Mouse (Mus musculus) forebrain, embryonic 10.5 days (tissue): Measurements from ENCODE around the gene Gm12800. TPM values are rescaled to one million over a fixed set of nuclear protein-coding genes. Genes with fewer than 3 reads are reported as not detected.
"Not testable (repeated sequence)": the region's sequence is repeated elsewhere in the genome, so short reads cannot be mapped to it uniquely, and the experiment has no call there.

Source experiments
- DNase-seq: peaks from one replicate; pipeline ENCODE4 v3.0.0-alpha.2; 2017; ENCODE audit warnings: low spot score; ENCODE audit errors: extremely low spot score
- H3K27ac ChIP-seq: fragments of 300-500 bp; sonication (generic); 2 replicates; pipeline ENCODE4 v1.5.1; 2016; ENCODE audit warnings: mild to moderate bottlenecking
- H3K27me3 ChIP-seq: fragments of 300-500 bp; sonication (generic); 2 replicates; pipeline ENCODE4 v1.6.1; 2016; ENCODE audit warnings: mild to moderate bottlenecking; ENCODE audit not compliant: poor library complexity, severe bottlenecking
- H3K36me3 ChIP-seq: fragments of 300-500 bp; sonication (generic); replicated peaks from 2 replicates; pipeline ENCODE4 v1.6.1; 2016; ENCODE audit warnings: mild to moderate bottlenecking, moderate library complexity
- H3K4me1 ChIP-seq: fragments of 300-500 bp; sonication (generic); 2 replicates; pipeline ENCODE4 v1.6.1; 2016
- H3K4me3 ChIP-seq: fragments of 300-500 bp; sonication (generic); 2 replicates; pipeline ENCODE4 v1.5.1; 2016; ENCODE audit warnings: mild to moderate bottlenecking, moderate library complexity
- H3K9me3 ChIP-seq: fragments of 300-500 bp; sonication (generic); 2 replicates; pipeline ENCODE4 v1.6.1; 2016; ENCODE audit warnings: mild to moderate bottlenecking, moderate library complexity
- WGBS: fragments of 180-500 bp; shearing (Covaris S2); methylation state at CpG from one replicate; pipeline ENCODE4 v1.1.7; 2016; 5-methylcytosine and 5-hydroxymethylcytosine counted together
- polyA plus RNA-seq: library from polyadenylated mRNA; unstranded; fragments of >200 nt; fragmentation: Nextera tagmentation; extraction: Ambion mirVana; gene quantifications from 2 replicates; pipeline ENCODE4 v1.2.1, GENCODE M21; 2016

Gm12800 gene
- not detected in 2 replicates for polyA plus RNA-seq

DNA sequence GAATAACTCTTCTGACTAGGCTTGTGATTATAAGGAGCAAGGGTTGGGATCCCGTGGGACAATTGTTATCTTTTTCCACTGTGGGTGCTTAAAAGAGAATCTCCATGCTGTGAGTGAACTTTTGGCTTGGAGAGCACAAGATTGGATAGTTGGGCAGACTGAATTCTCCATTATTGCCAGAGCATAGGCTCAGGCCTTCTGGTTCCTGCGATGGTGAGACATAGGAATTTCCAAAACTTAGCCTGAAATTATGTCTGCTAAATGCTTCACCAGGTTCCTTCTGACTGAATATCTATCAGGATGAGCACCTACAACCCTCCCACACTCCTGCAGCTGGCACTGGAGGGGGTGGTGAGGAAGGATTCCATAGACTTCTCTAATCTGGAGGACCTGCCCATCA is at the start of gene Gm12800:
Gene Gm12800 (plus strand): TSS at position 301 of the 400 bp plus-strand sequence.
- H3K4me3 ChIP-seq, H3K9me3 ChIP-seq, H3K36me3 ChIP-seq, DNase-seq, H3K27me3 ChIP-seq, H3K27ac ChIP-seq, H3K4me1 ChIP-seq: not testable (repeated sequence)
- WGBS: 94% methylated on average over 2 of the region's 2 CpGs

DNA sequence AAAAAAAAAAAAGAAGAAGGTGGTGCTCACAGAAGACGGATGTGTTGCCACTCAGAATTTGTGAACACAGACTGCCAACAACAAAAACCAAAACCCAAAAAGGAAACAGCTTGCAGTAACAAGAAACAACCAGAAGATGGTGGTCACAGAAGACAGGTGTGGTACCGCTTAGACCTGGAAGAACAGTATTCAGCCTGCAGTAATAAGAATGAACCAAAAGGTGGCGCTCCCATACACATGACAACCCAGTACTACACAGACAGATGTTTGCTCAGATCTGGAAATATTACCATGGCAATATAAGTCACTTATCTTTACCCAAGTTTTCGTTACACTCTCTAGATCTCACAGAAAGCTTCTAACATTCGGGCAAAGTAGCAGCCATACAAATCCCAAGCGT is 48.0 kb upstream of the Gm12800 start:
- DNase-seq: no peak
- Histone ChIP-seq H3K9me3 (no peaks in the 10 kb centered on the region), H3K4me1 (no peaks in the 10 kb centered on the region), H3K27me3 (no peaks in the 10 kb centered on the region), H3K27ac (no peak overlapping the region), H3K36me3 (no peaks in the 10 kb centered on the region), H3K4me3 (no peak overlapping the region)
- WGBS: 47% methylated on average over 6 of the region's 6 CpGs

DNA sequence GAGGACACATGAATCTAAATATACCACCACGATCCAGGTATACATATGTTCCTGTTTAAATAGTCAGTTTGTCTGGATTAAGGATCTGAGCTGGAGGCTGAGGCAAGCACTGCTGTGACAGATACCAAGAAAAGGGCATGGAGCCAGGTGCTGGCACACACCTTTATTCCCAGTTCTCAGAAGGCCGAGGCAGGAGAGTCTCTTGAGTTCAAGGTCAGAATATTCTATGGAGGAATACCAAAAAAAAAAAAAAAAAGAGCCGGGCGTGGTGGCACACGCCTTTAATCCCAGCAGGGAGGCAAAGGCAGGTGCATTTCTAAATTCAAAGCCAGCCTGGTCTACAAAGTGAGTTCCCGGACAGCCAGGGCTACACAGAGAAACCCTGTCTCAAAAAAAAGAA is 46.6 kb upstream of the Gm12800 start:
- Histone ChIP-seq H3K36me3 (no peaks in the 10 kb centered on the region), H3K27me3 (no peaks in the 10 kb centered on the region), H3K9me3 (no peaks in the 10 kb centered on the region), H3K27ac (no peak overlapping the region), H3K4me1 (no peaks in the 10 kb centered on the region), H3K4me3 (no peak overlapping the region)
- DNase-seq: no peak
- 87% methylated on average over 6 of the region's 6 CpGs for WGBS

GRCm38 (mm10) chr4:101872031-101872430 is 36.9 kb upstream of the Gm12800 start:
- H3K4me1 ChIP-seq, H3K36me3 ChIP-seq, DNase-seq, H3K27me3 ChIP-seq, H3K27ac ChIP-seq, H3K9me3 ChIP-seq, H3K4me3 ChIP-seq: not testable (repeated sequence)
- WGBS: 72% methylated on average over 2 of the region's 2 CpGs

GRCm38 (mm10) chr4:101875687-101876086 is 33.2 kb upstream of the Gm12800 start:
- not testable (repeated sequence) for H3K27me3 ChIP-seq, H3K4me1 ChIP-seq, H3K9me3 ChIP-seq, H3K36me3 ChIP-seq, H3K4me3 ChIP-seq, DNase-seq, H3K27ac ChIP-seq
- WGBS: 85% methylated on average over 15 of the region's 15 CpGs

DNA sequence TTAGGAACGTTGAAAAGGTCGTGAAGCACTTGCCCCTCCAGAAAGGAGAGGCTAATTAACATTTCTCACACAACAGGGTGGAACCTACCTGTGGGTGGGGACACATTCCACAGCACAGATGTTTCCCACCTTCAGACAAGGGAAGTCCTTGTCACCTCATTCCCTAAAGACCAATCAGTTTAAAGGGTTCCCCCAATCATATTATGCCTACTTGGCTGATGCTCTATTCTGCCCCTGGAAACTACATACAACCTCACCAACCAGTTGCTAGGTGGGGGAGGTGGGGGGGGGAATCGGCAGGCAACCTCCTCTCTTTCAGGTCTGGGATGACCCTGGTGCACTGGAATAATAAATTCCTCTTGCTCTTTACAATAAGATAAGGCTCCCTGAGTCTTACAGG is 25.3 kb upstream of the Gm12800 start:
- no peaks in the 10 kb centered on the region for H3K36me3 ChIP-seq
- WGBS: 52% methylated on average over 3 of the region's 3 CpGs
- no peaks in the 10 kb centered on the region for H3K4me1 ChIP-seq
- peaks cover 4% of the 10 kb centered on the region; the same call in 1 of the 2 replicates for H3K9me3 ChIP-seq
- no peak overlapping the region for H3K27ac ChIP-seq
- H3K27me3 ChIP-seq: no peaks in the 10 kb centered on the region
- no peak for DNase-seq
- H3K4me3 ChIP-seq: no peak overlapping the region

DNA sequence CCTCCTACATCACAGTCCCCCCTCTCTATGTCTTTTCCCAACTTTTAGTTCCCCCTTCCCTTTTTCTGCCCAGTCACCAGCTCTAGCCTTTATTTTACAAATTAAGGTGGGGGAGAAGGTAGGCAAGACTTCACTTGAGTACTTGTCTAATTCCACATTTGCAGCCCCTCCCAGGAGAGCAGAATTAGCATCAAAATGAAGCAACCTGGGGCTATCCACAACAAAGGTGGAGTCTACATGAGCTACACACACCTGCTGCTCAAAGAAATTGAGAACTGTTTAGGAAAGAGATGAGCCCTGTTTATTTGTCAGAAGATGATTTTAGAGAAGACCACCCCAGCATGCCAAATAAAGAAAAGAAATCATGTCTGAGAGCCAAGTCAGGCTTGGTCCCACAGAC is 19.5 kb upstream of the Gm12800 start:
- Histone ChIP-seq H3K9me3 (peaks cover 4% of the 10 kb centered on the region; the same call in 1 of the 2 replicates), H3K27me3 (no peaks in the 10 kb centered on the region), H3K27ac (no peak overlapping the region), H3K36me3 (no peaks in the 10 kb centered on the region), H3K4me3 (no peak overlapping the region), H3K4me1 (no peaks in the 10 kb centered on the region)
- DNase-seq: no peak

GRCm38 (mm10) chr4:101893656-101894420 is 15.1 kb upstream of the Gm12800 start, which contains the start of gene C130073F10Rik:
Gene C130073F10Rik, minus strand, starts transcription at chr4:101893789.
- no peaks in the 10 kb centered on the region for H3K4me1 ChIP-seq

DNA sequence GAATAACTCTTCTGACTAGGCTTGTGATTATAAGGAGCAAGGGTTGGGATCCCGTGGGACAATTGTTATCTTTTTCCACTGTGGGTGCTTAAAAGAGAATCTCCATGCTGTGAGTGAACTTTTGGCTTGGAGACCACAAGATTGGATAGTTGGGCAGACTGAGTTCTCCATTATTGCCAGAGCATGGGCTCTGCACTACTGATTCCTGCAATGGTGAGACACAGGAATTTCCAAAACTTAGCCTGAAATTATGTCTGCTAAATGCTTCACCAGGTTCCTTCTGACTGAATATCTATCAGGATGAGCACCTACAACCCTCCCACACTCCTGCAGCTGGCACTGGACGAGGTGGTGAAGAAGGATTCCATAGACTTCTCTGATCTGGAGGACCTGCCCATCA is 31.2 kb downstream of the Gm12800 start, which contains the start of gene Gm12794:
Gene Gm12794 (plus strand): TSS at position 301 of the 400 bp plus-strand sequence.
- not testable (repeated sequence) for H3K36me3 ChIP-seq, H3K27me3 ChIP-seq, H3K4me3 ChIP-seq, DNase-seq, H3K27ac ChIP-seq, H3K4me1 ChIP-seq, H3K9me3 ChIP-seq
- 88% methylated on average over 2 of the region's 2 CpGs for WGBS

More at GRCm38 (mm10) chr4:101893656-101894420, 15.1 kb upstream of the Gm12800 start, which contains the start of gene C130073F10Rik:
- WGBS: 86% methylated on average over 7 of the region's 7 CpGs
- Histone ChIP-seq H3K9me3 (no peaks in the 10 kb centered on the region), H3K36me3 (no peaks in the 10 kb centered on the region), H3K4me3 (no peak within 1 kb of the TSS), H3K27ac (no peak within 1 kb of the TSS), H3K27me3 (no peaks in the 10 kb centered on the region)
- DNase-seq: no peak

Other genes with a start within 250 kb of the Gm12800 start
- 0.71 and 0.72 TPM in 2 replicates for gene Lepr, start 191.7 kb upstream of the Gm12800 start, polyA plus RNA-seq
- not detected in 2 replicates for gene B020004J07Rik, start 65.1 kb upstream of the Gm12800 start, polyA plus RNA-seq
- gene C130073F10Rik, start 15.3 kb upstream of the Gm12800 start, polyA plus RNA-seq: not detected in 2 replicates
- not detected in 2 replicates for gene Gm12794, start 31.3 kb downstream of the Gm12800 start, polyA plus RNA-seq
- not detected in 2 replicates for gene Gm12790, start 71.9 kb downstream of the Gm12800 start, polyA plus RNA-seq
- not detected in 2 replicates for gene Gm12789, start 77.5 kb downstream of the Gm12800 start, polyA plus RNA-seq
- gene Pde4b, start 178.4 kb downstream of the Gm12800 start, polyA plus RNA-seq: 5.5 and 6.3 TPM in 2 replicates